Mouse (Mus musculus) subcutaneous adipose tissue, adult 2 months (tissue): Measurements from ENCODE around the gene Klrb1c. TPM values are rescaled to one million over a fixed set of nuclear protein-coding genes. Genes with fewer than 3 reads are reported as not detected.

Experiments used
- polyA plus RNA-seq: library from polyadenylated mRNA; depleted of rRNA; stranded (reverse); fragments of >200 nt; gene quantifications from 2 replicates; pipeline ENCODE4 v1.2.3, GENCODE M21; 2012; ENCODE audit warnings: low replicate concordance; rRNA removed

Klrb1c gene
- polyA plus RNA-seq: 0.89 and 1.5 TPM in 2 replicates

DNA sequence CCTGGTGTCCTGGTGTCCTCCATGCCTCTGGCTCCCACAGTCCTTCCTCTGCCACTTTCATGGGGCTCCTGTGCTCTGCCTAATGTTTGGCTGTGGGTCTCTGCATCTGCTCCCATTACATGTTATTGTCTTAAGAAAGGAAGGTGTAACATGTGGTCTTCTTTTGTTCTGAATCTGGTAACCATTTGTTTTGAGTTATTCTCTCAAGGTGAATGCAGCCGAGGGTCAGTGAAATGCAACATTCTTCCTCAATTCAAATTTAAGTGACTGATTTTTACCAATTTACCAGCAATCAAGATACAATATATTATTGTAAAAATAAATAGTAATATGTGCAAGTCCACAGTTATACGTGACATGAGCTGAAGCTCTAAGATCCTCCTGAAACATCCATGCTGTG, at the start of gene Klrb1c:
Gene Klrb1c, minus strand, starts transcription at position 101 of the 400 bp plus-strand sequence.

DNA sequence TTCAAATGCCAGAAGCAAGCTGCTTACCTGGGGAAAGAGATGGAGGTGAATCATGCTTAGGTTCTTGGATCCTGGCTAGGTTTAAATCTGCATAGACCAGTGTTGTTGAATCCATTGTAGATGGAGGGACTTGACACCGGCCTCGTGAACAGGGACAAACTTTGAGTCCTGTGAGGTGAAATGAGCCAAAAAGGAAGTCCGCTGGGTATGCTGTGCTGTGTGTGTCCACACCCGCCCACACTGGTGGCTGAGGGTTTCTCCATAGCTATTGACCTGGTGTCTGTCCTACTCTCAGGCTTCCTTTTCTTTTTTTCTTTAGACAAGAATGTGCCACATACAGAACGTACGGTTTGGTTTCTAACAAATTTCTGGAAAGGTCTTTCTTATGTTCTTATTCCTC, 37.1 kb upstream of the Klrb1c start, which contains the start of the genes Gm44511 and Klrb1b:
Gene Gm44511, minus strand, starts transcription at position 184 of the 400 bp plus-strand sequence.
Gene Klrb1b, minus strand, starts transcription at position 200 of the 400 bp plus-strand sequence.

Other genes with a start within 250 kb of the Klrb1c start
- 6.8 TPM in 1 of 2 replicates, not detected in the other for gene A2ml1, start 207.6 kb downstream of the Klrb1c start, polyA plus RNA-seq
- gene Klrb1a, start 165.7 kb downstream of the Klrb1c start, polyA plus RNA-seq: 0.32 and 1.2 TPM in 2 replicates
- not detected in 2 replicates for gene Clec2h, start 126.8 kb downstream of the Klrb1c start, polyA plus RNA-seq
- not detected in 2 replicates for gene Klrb1, start 66.2 kb downstream of the Klrb1c start, polyA plus RNA-seq
- gene Gm44511, start 37.1 kb upstream of the Klrb1c start, polyA plus RNA-seq: not detected in 2 replicates
- gene Klrb1b, start 37.1 kb upstream of the Klrb1c start, polyA plus RNA-seq: 0.70 and 0.76 TPM in 2 replicates
- 0.99 and 1.3 TPM in 2 replicates for gene Clec2i, start 98.4 kb upstream of the Klrb1c start, polyA plus RNA-seq
- gene BC035044, start 101.9 kb upstream of the Klrb1c start, polyA plus RNA-seq: 1.6 and 2.6 TPM in 2 replicates
- not detected in 2 replicates for gene Clec2g, start 145.2 kb upstream of the Klrb1c start, polyA plus RNA-seq